Mouse (Mus musculus): ENCODE results near the gene Blvrb. TPM values are rescaled to one million over a fixed set of nuclear protein-coding genes. Genes with fewer than 3 reads are reported as not detected.
A peak's percentile ranks its signal among the peaks of the same experiment; 100 is the strongest.

The Blvrb gene
- total RNA-seq (2012; rRNA removed) (183 and 245 TPM in 2 replicates), polyA plus RNA-seq (2012; ENCODE audit: insufficient read depth in 1 of 2, insufficient read length in 2 of 2, low read depth in 1 of 2, low replicate concordance in 2 of 2, missing spikeins in 1 of 2) (100 to 1,000 TPM in 1 of 2 experiments, not detected in 1; 210 TPM)

- Histone ChIP-seq H3K9ac (ENCODE audit: control insufficient read depth, low read depth, low read length, poor library complexity, severe bottlenecking) (peak within 1 kb of the TSS; percentile 78), H3K79me2 (ENCODE audit: control insufficient read depth, insufficient read depth, low read length, poor library complexity) (peaks cover 18% of the 10 kb centered on the region), H3K27ac (ENCODE audit: control insufficient read depth, low read depth, low read length) (peak within 1 kb of the TSS; percentile 97), H3K27me3 (ENCODE audit: control insufficient read depth in 1 of 2, insufficient read depth in 2 of 2, low read length in 2 of 2) (peaks cover 2 to 4% of the 10 kb centered on the region in 2 experiments; a peak in 3 of 4 replicates), H3K9me3 (replicated peaks; ENCODE audit: insufficient read depth, low read length) (no peaks in the 10 kb centered on the region), H3K4me3 (ENCODE audit: control insufficient read depth in 1 of 2, insufficient read depth in 1 of 2, low read depth in 2 of 2, low read length in 2 of 2) (peak within 1 kb of the TSS; percentile 76 to 94), H3K4me1 (ENCODE audit: control insufficient read depth in 1 of 2, insufficient read depth in 2 of 2, low read length in 2 of 2) (peaks cover 4 to 23% of the 10 kb centered on the region in 2 experiments), H3K36me3 (ENCODE audit: control insufficient read depth in 1 of 2, insufficient read depth in 2 of 2, low read length in 2 of 2) (peaks cover 0 to 22% of the 10 kb centered on the region in 2 experiments; a peak in 2 of 4 replicates)
- DNase-seq (ENCODE audit: low read depth, low spot score), result peak; percentile 100
- TF ChIP-seq MAFK (IDR thresholded peaks at IDR 0.05; ENCODE audit: borderline replicate concordance, low read depth, low read length) (no peak), TCF12 (IDR thresholded peaks at IDR 0.05; ENCODE audit: low read depth, low read length) (peak; percentile 52), MAZ (IDR thresholded peaks at IDR 0.05; ENCODE audit: low read depth, low read length) (peak; percentile 61; the same call in 1 of the 2 replicates), USF1 (IDR thresholded peaks at IDR 0.05; ENCODE audit: low read depth, low read length) (peak; percentile 27), MAX (IDR thresholded peaks at IDR 0.05; ENCODE audit: low read length) (peak; percentile 70), UBTF (IDR thresholded peaks at IDR 0.05; ENCODE audit: borderline replicate concordance, insufficient read depth, low read depth, low read length) (no peak), NELFE (IDR thresholded peaks at IDR 0.05; ENCODE audit: low read depth, low read length) (peak; percentile 77), POLR2A (IDR thresholded peaks at IDR 0.05; ENCODE audit: control insufficient read depth in 1 of 2, insufficient read depth in 1 of 2, low read depth in 1 of 2, low read length in 2 of 2, poor library complexity in 1 of 2) (peak; percentile 83 to 89), GABPA (IDR thresholded peaks at IDR 0.05; ENCODE audit: low read depth, low read length) (no peak), POLR2AphosphoS2 (IDR thresholded peaks at IDR 0.05; ENCODE audit: low read length) (peak; percentile 69; the same call in 1 of the 2 replicates), ZKSCAN1 (IDR thresholded peaks at IDR 0.05; ENCODE audit: low read depth, low read length) (no peak), ETS1 (IDR thresholded peaks at IDR 0.05; ENCODE audit: low read depth, low read length) (peak; percentile 30; the same call in 1 of the 2 replicates), ZMIZ1 (IDR thresholded peaks at IDR 0.05; ENCODE audit: low read depth, low read length) (peak; percentile 81; the same call in 1 of the 2 replicates), EP300 (IDR thresholded peaks at IDR 0.05; ENCODE audit: low read depth in 1 of 2, low read length in 2 of 2) (no peak), BHLHE40 (IDR thresholded peaks at IDR 0.05; ENCODE audit: borderline replicate concordance, low read depth, low read length) (no peak), RAD21 (IDR thresholded peaks at IDR 0.05; ENCODE audit: low read depth, low read length) (no peak), MXI1 (IDR thresholded peaks at IDR 0.05; ENCODE audit: low read depth, low read length) (peak; percentile 73), ZNF384 (IDR thresholded peaks at IDR 0.05; ENCODE audit: low read depth, low read length) (no peak), MYB (IDR thresholded peaks at IDR 0.05; ENCODE audit: low read depth, low read length) (no peak), USF2 (IDR thresholded peaks at IDR 0.05; ENCODE audit: borderline replicate concordance in 1 of 2, insufficient read depth in 1 of 2, low read depth in 1 of 2, low read length in 2 of 2) (no peak), ELF1 (IDR thresholded peaks at IDR 0.05; ENCODE audit: low read depth, low read length) (no peak), HCFC1 (IDR thresholded peaks at IDR 0.05; ENCODE audit: low read depth, low read length) (no peak; the same call in 1 of the 2 replicates), TBP (IDR thresholded peaks at IDR 0.05; ENCODE audit: low read depth, low read length) (no peak), ZC3H11A (IDR thresholded peaks at IDR 0.05; ENCODE audit: low read depth, low read length) (no peak), NRF1 (IDR thresholded peaks at IDR 0.05; ENCODE audit: insufficient read depth, low read depth, low read length, poor library complexity, severe bottlenecking) (peak; percentile 35; the same call in 1 of the 2 replicates), MYC (IDR thresholded peaks at IDR 0.05; ENCODE audit: low read depth, low read length) (no peak), SMC3 (IDR thresholded peaks at IDR 0.05; ENCODE audit: low read depth, low read length) (no peak), KAT2A (conservative IDR thresholded peaks at IDR 0.05; ENCODE audit: low read depth, low read length) (no peak), MEF2A (IDR thresholded peaks at IDR 0.05; ENCODE audit: extremely low read depth, insufficient replicate concordance, low read depth, low read length, poor library complexity, severe bottlenecking) (no peak), CTCF (IDR thresholded peaks at IDR 0.05 in 2 of 3, conservative IDR thresholded peaks at IDR 0.05 in 1 of 3; ENCODE audit: control insufficient read depth in 1 of 3, insufficient read depth in 1 of 3, low read depth in 2 of 3, low read length in 3 of 3, poor library complexity in 1 of 3, severe bottlenecking in 1 of 3) (peak in 1 of 3 experiments; percentile 14; a peak in 1 of 6 replicates), POLR2AphosphoS5 (IDR thresholded peaks at IDR 0.05; ENCODE audit: borderline replicate concordance, low read depth, low read length) (no peak), SIN3A (IDR thresholded peaks at IDR 0.05; ENCODE audit: low read length) (peak; percentile 39; the same call in 1 of the 2 replicates), JUND (IDR thresholded peaks at IDR 0.05; ENCODE audit: low read depth, low read length) (no peak), TAL1 (IDR thresholded peaks at IDR 0.05; ENCODE audit: low read length) (no peak)
Measured at GRCm38 (mm10) chr7:27447419-27448286, at the start of gene Blvrb, which contains the start of gene Sptbn4. Gene Blvrb, plus strand, starts transcription at chr7:27447978. Gene Sptbn4, minus strand, starts transcription at chr7:27447686.
